Mouse (Mus musculus): ENCODE results near the gene Ddb1.

DNA sequence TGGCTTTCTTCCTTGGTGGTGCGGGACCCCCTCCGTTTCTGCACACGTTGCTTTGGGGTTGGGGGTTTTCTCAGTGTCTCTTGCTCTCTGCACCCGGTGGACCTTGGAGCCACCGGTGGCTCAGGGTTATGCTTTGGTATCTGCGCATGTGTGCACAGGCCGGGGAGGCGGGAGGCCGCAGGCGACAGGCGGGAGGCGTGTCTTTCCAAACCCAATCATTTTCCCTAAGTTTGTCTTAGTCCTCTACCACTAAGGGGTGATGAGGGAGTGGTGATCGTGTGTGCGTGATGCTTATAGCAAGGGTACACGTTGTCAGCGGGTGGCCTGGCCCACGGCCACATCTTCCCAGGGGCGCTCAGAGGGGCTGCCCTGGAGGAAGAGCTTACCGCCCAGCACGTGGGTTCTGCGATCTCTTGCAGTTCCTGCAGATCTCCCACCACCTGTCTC is 29.8 kb downstream of the Ddb1 start:
- TF ChIP-seq CTCF (conservative IDR thresholded peaks at IDR 0.05 in 1 of 2, IDR thresholded peaks at IDR 0.05 in 1 of 2; ENCODE audit: low read depth in 2 of 2, low read length in 2 of 2) (no peak), POLR2AphosphoS2 (IDR thresholded peaks at IDR 0.05; ENCODE audit: low read depth, low read length) (no peak), POLR2A (IDR thresholded peaks at IDR 0.05; ENCODE audit: low read depth, low read length) (no peak), TCF12 (IDR thresholded peaks at IDR 0.05; ENCODE audit: low read depth, low read length) (no peak), MAFK (IDR thresholded peaks at IDR 0.05; ENCODE audit: insufficient replicate concordance, low read length) (no peak), CHD2 (IDR thresholded peaks at IDR 0.05; ENCODE audit: low read length) (no peak)

Measured in CH12.LX (cell line).